Mouse (Mus musculus): ENCODE data around the gene Kif13a. TPM values are rescaled to one million over a fixed set of nuclear protein-coding genes. Genes with fewer than 3 reads are reported as not detected.
A peak's percentile ranks its signal among the peaks of the same experiment; 100 is the strongest.

Gene Kif13a
- total RNA-seq, 2 experiments from 2014 or later = 110 to 116 TPM

DNA sequence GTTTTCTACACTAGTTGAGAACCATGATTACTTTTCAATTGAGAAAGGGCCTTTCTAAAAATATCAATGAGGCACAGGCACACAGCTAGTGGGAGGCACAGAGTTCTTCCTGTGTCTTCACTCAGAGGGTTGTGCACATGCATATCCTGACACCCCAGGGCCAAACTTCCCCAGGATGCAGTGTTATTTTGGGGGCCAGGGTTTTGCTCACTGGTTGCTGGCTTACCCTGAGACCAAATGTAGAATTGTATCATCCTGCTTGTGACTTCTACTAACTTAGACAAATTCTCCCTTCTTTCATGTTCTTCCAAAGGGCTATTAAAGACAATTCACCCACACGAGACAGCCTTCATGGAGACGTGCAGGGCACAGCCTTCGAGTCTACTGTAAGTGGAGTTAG is 45.7 kb downstream of the Kif13a start:
- peak; percentile 31 to 59 for DNase-seq

DNA sequence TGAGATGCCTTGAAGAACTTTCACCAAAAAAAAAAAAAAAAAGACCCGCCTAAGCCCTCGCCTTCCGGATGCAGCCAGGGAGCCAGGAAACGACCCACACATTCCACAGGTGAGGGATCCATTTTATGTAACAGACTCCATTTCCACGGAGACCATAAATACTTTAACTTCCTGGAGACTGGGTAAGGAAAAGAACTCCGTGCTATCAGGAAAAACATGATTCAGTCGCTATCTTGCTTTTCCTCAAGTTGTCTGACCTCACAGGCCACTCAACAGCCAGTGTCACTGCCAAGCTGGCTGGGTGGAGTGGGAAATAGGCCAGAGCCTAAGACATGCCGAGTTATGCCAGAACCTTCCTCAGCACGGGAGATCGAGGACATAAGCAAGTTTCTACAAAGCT is 46.3 kb downstream of the Kif13a start:
- DNase-seq = peak; percentile 84 to 93

DNA sequence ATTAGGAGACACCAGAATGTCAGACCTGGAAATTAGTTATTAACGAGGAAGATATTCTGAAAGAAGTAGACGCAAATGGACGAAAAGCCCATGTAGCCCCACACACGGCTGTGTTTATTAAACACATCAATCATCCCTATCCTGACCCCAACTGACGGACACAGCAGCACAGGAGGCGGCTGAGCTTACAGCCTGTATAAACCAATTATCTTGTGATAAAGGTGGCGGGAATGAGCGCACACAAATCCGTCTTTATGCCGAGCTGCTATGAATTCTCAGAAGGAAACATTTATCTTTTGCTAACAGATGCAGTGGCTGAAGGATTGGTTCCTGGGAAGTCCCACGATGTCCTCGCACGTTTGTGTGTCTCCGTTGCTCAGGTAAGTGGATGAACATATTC is 48.9 kb downstream of the Kif13a start:
- DNase-seq = no peak

DNA sequence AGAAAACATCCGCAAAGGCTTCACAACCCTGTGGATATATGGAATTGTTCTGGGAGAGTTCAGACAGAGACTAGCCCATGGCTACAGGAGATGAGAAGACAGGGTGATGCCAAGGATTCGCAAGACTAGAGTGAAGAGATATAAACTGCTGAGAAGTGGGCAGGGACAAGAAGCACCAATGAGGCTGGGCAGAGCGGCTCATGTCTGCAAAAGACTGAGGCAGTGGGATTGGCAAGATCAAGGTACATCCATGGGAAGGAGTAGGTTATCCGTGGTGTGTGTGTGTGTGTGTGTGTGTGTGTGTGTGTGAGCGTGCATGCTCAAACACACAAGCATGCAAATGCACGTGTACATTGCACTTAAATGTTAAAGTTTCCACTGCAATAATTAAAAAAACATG is 49.4 kb downstream of the Kif13a start:
- no peak for DNase-seq

DNA sequence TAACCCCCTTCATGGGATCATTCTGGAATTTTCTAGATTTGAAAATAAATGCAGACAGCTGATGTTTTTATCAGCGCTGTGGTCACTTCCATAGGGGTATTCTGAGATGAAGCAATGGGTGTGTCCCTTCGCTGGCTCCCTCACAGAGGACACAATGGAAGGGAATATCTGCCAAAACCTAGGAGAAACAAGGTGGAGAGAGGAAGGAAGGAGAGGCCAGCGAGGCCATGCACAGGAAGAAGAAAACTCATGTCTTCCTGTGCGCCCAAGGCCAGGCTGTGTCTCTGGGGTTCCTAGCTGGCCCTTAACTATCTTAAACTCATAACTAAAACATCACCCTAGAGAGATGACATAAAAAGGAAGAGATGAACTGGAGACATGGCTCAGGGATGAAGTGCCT is 52.6 kb downstream of the Kif13a start:
- peak in 1 of 2 experiments; percentile 76 for DNase-seq

DNA sequence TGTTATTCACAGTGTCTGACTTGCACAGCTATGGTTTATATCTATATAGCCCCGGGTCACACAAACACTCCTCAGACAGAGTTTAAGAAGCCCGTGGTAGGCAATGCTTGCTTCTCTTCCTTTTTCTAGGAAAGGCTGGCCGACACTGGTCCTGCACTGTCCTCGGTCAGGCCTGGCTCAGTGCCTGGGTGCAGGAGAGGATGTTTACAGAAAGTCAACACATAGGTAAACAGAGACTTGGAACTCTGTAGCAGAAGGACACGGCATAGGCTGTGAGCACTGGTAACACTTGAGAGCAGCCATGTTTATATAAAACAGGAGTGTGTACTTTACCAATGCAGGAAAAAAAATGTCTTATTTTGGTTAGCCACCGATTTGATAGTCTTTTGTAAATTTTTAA is 54.3 kb downstream of the Kif13a start:
- peak; percentile 44 to 51 for DNase-seq

DNA sequence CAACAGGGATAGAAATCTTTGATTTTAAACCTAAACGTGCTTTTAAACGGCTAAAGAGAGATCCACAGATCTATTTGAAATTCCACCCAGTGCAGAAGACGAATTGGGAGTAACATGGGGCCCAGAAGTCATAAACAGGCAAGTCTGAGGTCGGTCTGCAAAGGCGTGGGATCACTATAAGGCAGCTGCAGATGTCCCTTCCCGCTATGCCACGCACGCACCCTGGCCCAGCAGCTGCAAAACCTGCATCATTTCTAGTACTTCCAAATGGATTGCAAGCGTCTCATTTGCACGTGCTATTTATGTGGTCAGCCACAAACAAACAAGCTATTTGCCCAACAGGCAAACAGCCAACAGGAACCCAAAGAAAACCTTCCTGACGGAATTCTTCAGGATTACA is 56.9 kb downstream of the Kif13a start:
- no peak for DNase-seq

DNA sequence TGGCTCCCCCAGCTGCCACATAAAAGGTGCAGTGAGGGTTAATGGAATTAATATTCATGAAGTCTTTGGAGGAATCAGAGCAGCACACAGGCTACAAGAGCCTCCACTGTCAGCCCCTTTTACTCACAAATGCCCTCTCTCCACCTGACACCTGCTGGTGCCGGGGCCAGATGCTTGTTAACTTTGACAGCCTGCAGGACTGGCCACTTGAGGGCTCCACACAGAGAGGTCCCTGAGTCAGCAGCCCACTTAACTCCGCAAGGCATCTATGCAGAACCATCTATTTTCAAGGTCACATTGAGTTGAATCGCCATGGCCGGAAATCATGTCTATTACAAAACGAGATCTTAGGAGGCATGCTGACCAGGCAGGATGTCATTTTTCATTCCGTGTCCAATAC is 57.5 kb downstream of the Kif13a start:
- DNase-seq = peak; percentile 26 to 44

DNA sequence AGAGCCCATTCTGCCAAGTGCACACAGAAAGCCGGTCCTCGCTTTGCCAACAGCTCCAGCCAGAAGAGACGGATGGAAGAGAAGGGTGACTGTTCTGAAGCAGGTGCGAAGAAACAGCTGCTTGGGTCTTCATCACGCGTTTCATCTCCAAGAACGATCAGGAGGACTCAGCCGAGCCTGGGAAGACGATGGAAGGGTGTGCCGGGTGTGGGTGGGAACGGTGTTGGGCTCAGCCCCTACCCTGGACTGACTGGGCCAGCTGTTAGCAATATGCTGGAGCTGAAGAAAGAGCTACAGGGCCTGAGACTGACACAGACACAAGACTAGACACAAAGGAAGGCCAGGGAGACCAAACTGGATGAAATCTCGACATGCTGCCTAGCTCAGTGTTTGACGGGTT is 60.2 kb downstream of the Kif13a start:
- DNase-seq = no peak

DNA sequence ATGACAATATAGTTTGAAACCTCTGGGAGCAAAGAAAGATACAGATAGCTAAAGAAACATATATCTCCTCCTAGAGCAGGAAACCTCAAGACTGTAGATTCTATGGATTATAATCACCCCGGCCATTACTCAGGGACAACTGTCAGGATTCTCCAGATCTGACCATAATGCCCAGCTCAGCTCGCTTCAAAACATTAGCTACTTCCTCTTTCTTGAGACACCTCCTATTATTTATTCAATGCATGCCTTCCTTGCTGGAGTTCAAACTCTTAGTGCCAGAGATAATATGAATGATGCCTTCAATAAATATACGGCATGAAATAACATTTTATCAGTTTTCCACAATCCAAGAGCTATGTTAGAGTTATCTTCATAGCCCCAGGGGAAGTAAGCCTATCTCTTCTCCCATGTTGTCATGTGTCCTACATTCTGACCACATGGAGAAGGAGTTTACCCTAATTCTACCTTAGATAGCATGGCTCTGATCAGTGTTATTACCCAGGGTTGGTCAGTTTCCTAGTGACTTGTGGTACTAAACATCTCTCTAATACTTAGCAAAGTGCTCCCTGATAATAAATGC is 66.4 kb downstream of the Kif13a start:
- no peak for DNase-seq

DNA sequence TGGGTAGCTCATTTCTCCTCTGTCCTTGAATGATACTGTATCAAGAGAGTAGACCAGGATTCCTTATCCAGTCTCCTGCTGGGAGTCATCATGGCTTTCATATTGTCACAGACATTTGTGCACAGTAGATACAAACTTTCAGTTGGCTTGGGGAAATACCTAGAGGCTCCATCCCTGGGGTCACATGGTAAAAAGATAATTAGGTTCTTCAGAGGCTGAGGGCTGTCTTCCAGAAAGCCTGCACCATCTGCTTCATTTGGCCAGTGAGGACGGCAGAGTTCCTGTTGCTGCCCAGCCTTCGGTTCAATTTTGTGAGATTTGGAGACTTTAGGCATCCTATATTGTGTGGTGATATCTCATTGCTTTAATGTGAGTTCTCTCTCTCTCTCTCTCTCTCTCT is 69.8 kb downstream of the Kif13a start:
- no peak for DNase-seq

DNA sequence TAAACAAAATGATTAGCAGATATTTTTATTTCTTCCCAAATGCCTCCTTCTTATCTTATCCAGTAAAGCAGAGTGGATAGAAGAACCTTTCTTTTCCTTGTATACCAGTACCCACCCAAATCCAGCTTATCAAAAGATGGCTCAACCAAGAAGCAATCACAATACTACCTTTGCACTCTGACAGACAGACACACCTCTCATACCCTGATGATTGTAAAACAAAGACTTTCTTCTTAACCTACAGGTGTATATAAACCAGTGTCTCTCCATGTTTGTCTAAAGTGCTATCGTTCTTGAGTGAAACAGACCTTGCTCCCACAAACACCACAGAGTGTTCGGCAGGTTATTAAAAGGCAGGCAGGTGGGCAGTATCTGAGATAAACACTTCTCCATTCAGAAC is 70.5 kb downstream of the Kif13a start:
- DNase-seq = no peak

DNA sequence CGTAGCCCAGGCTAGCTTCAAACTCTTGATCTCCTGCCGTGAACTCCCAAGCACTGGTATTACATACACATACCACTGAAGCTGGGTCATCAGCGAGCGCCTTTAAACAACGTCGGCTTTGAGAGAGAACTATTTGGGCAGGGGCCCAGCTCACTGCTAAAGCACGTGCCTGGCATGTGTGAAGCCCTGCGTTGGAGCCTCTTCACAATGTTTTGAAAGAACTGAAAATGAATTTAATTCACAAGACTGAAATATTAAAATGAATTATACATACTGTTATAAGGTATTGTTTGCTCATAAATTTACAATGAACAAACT is 70.9 kb downstream of the Kif13a start:
- DNase-seq = no peak

DNA sequence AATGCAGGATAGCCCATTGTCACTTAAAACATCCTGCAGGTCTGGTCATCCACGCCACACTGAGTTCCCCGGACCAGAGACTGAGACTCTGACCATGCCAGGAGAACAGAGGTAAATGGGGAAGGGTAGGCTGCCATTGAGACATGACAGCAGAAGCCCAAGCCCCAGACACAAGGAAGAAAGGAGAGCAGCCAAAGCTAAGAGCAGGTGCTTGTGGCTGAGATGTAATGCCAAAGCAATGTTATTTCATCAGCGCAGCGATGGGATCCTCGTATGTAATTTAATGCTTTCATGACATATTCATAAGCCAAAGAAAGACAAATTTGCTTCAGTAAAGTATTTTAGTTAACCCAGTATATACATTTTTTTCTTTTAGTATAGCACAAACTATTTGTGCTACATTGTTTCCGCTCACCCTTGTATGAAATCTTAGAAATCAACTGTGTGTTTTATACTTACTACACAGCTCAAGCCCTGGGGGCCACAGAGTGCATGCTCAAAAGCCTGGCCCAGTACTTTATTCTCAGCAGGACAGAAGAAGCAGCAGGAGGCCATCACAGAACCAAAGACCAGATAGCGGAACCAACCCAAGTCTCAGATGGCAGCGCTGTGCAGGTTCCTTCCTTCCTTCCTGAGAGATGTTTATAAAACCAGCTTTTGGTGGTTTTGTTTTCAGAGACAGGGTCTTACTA is 71.4 kb downstream of the Kif13a start:
- DNase-seq = no peak

DNA sequence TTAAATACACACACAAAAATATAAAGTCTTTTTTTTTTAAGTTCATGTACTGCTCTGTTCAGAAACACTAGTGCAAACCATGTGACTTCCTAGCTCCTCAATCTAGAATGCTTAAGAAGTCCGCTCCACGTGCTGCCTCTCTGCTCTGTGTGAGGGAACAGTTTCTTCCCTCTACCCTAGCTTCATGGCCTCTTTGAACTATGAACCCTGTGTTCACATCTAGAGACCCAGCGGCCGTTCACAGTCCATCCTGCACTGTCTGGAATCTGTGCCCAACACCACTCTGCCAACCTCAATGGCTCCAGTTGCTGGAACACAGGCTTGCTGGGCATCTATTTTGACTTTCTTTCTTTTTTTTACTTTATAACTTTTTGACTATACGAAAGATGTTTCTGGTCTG is 75.2 kb downstream of the Kif13a start:
- DNase-seq = no peak

DNA sequence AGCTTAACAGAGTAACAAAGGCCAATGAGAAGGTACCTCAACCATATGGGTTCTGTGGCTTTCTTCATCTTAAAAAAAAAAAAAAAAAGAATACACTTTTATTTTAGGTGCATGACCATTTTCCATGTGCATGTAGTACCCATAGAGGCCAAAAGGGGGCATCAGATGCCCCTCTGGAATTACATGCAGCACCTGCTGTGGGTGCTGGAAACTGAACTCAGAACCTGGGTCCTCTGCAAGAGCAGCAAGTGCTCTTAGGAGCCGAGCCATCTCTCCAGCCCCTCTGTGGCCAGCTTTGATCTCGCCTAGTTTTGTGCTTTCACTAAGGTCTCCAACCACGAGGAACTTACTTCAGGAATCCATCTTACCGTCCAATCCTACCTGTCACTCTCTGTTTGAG is 77.2 kb downstream of the Kif13a start:
- no peak for DNase-seq

DNA sequence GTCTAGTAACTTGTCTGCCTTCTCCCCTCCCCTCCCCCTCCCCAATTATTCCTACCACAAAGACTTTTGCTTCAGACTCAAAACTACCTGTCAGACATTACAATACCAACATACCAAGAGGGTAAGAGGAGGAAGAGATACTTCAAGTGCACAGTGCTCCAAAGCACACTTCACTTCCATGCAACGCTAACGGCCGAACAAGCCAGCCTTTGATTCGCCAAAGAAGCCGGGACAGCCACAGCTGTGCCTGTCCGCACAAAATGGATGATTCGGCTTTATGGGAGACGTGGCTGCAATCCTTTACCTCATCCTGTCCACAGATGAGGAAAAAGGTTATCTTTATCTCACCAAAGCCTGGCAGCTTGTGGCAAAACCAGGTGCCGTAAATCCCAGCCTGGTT is 84.2 kb downstream of the Kif13a start:
- DNase-seq = no peak

DNA sequence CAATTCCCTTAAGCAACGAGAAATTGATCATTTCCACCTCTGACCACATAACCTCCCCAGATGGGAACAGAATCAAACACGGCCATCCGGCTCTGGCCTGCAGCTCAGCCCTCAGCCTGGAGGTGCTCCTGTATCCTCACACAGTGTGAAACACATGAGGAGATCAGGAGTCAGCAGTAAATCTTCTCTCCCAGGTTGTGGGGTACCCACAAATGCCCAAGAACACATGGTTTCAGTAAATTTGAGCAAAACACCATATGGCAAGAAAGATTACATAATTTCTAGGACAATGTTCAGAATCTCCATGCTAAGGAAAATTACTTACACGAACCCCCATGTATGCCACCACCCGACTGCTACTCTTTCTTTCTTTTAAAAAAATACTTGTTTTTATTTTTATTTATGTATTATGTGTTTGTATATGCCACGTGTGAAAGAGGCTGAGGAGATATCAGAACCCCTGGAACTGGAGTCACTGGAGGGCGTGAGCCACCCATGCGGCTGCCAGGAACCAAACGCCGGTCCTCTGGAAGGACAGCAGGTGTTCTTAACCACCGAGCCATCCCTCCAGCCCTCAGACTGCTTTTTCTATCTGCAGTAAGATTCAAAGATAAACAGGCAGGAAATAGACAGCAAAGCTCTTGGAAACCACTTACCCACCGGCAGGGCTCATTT is 85.0 kb downstream of the Kif13a start:
- DNase-seq = no peak

DNA sequence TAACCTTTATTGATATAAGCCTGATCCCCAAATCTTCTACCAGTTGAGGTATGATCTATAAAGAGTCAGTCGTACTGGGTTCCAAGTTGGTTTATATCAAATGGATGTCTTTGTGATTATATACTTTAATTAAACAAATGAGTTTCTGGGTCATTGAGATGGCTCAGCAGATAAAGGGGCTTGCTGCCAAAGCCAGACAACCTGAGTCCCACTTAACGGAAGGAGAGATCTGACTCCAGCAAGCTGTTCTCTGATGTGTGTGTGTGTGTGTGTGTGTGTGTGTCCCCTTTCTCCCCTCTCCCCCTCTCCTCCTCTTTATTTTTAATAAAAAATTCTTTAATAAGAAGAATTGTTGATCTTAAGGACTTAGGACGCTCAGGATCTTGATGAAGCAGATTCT is 86.0 kb downstream of the Kif13a start:
- no peak for DNase-seq

DNA sequence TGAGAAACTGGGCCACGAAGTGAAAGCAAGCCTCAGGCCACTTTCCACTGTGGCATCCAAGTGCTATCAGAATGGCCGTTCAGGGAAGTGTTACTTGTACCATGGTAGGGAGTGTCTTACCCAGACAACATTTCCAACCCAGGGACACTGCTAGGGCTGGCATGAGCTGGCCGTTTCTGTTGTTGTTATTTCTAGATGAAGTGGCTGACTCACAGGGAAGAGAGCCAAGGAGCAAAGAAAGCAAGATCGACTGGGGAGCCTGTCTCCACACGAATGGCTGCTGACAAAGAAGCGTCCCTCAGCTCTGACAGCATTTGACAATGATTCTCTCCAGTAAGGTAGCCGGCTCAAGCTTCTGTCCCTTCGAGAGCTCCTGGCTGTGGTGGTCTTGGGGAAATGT is 87.5 kb downstream of the Kif13a start:
- DNase-seq = peak; percentile 62 to 63

DNA sequence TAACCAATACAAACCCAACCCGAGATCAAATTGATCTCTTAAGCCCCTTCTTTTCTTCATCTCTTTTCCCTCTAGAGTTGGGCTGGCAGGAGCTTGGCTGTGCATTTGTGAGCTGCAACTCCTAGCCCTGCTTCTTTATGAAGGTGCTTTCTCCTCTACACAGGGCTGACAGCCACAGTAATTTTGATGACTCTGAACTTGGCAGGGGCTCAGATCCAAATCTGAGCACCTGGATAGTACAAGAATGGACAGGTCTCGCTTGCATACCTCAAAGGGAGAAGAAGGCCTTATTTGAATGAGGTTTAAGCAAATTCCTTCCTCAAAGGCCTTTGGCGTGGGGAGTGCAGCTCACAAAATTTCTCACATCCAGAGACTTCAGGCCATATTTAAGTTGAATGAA is 88.0 kb downstream of the Kif13a start:
- DNase-seq = peak in 1 of 2 experiments; percentile 31

DNA sequence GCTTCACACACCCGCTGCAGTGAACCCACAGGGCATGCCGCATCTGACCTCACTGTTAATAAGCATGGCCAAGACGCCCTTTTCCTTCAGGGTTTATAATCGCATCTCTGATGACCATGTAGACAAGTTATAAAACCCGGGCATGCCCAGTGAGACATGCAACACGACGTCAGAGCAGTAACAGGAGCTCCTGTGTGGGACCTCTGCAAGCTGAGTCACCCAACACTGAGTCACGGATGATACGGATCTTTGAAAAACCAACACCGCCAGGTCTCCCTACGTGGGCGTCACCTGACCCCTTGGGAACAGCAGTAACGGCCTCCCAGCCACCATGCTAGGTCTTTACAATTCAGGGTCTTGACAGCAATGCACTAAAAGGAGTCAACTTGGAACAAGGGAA is 89.0 kb downstream of the Kif13a start:
- DNase-seq = no peak

DNA sequence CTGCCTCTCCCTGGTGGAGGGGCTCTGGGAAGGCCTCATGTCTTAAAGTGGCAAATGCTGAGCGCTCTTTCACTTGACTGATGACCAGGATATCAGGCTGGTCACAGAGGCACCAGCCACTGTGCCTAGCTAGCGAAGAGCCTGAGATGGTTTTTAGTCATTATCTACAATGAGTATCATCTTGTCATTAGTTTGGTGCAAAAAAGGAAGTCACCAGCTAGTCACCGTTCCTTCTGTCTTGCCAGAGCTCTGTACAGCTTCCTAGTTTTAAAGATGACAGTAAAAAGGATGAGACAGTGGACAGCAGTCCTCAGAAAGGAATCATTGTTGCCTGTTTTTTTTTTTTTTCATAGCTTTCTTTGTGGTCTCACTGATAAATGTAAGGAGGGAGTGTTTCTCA is 90.4 kb downstream of the Kif13a start:
- no peak for DNase-seq

DNA sequence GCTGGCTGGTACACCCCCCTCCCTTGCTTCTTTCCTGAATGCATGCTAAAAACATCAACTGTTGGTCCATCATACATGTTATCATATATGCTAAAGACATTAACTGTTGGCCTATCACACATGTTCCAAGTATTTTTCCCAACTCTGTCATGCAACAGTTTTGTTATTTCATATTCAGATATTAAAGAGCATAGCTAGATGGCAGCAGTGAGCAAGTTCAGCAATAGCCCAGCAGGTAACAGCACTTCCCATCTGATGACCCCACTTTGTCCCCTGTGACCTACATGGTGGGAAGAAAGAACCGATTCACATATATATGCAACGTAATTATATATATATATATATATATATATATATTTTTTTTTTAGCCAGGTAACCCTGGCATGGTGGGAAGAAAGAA is 91.1 kb downstream of the Kif13a start:
- DNase-seq = peak; percentile 44 to 69

Data from heart, adult 18-20 months (tissue).